Mouse (Mus musculus): ENCODE measurements around the gene Tnfaip8l3.

Gene Tnfaip8l3

DNA sequence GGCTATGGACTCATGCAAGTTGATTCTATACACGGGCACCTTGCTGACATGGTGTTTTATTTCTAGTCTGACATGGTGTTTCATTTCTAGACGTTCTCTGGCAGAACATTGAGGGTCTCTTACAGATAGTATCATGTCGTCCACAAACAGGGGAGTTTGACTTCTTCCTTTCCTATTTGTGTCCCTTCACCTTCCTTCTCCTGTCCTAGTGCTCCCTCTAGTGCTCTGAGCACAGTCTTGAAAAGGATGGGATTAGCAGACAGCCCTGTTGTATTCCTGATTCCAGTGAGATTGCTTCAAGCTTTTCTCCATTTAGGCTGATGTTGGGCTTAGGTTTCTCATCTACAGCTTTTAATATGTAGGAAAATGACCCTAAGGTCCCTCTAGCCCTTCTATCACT is 81.2 kb downstream of the Tnfaip8l3 start:
- no peak for DNase-seq

DNA sequence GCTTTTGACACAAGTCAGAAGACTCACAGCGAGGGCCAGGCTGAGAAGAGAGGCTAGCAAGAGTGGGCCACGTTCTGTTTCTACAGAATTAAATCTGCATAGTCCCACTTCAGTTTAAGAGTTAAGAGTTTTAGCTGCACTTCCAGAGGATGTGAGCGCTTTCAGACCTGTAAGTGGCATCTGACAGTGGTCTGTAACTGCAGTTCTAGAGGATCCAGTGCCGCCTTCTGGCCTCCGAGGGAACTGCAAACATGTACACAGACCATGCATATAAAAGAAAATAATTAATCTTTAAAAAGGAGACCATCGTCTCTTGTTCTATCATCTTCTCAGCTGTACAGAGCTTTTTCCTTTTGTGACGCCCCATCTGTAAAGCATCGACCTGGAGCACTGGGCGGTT is 83.3 kb downstream of the Tnfaip8l3 start:
- DNase-seq = no peak

DNA sequence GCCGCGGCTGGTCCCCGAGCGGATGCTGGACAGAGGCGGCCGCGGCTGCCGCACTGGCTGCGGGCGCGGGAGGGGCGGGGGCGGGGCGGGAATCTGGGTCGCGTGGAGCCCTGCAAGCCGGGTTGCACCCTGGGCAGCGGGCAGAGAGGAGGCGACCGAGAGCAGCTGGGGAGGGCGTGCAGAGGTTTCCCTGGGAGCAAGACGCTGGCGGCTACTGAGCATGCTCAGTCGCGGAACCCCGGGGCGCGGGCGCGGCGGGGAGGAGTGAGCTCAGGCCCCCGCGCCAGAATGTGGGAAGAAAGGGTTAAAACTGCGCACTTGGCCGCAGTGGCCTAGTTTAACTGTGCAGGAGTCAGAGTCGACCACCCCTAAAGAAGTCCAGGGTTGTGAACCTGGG is 93.1 kb downstream of the Tnfaip8l3 start, which contains the start of gene Elmod1:
Gene Elmod1, minus strand, starts transcription at position 180 of the 397 bp plus-strand sequence.
- DNase-seq = no peak

DNA sequence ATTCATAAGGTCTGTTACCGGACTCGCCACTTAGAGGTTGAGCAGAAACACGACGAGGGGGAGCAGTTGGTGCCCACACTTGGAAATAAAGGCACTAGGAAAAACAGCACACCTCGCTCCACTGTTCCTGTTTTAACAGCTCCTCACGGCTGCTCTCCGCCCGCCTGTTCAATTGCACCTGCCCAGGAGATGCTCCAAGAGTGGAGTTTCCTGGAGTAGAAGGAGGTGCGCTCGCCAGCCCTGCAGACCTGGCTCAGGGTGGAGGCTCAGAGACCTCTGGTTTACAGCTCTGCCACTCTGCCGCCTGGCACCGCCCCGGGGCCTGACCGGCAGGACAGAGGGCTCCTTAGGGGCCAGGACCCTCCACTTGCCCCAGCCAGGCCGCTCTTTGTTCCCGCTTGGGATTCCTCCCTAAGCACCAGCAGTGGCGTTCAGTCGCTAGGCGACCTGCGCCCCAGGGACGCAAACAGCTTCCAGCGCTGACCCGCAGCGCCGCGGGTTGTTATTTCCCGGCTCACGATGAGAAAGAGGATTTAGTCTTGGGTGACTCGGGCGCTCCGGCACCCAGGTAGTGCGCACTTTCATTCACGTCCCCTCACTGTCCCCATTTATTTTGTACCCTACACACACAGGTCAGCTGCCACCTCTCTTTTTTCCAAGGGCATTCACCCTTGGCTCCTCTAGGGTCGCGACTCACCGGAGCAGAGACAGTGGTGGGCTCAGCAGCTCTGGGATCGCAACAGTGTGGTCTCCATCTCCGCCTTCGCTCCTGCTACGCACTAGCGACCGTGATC is 93.7 kb downstream of the Tnfaip8l3 start:
- DNase-seq = no peak

DNA sequence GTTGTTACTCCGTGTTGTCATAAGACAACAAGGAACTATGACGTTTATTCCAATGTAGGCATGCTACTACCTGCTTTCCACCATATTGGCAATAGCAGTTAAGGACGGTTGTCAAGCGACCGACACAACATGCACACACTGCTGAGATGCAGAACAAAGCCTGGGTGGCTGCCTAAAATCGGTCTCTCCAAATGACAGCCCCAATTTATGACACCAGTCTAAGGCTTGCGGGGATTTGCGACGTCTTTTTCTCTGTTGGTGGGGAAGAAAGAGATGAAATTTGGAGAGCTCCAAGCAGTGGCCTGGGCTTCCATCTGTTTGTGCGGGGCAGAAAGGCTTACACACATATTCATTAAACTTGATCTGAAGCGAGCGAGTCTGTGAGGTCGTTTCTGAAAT is 94.3 kb downstream of the Tnfaip8l3 start:
- no peak for DNase-seq
